Mouse (Mus musculus): ENCODE measurements around the gene Cxcl17. TPM values are rescaled to one million over a fixed set of nuclear protein-coding genes. Genes with fewer than 3 reads are reported as not detected.
A peak's percentile ranks its signal among the peaks of the same experiment; 100 is the strongest.

The Cxcl17 gene
- total RNA-seq, 1 experiment, result 0.31 TPM

- DNase-seq (ENCODE audit: low read depth, low spot score), result no peak
- no peaks in the 10 kb centered on the region; the same call in 1 of the 2 replicates for H3K36me3 ChIP-seq (ENCODE audit: control insufficient read depth, insufficient read depth, low read length, poor library complexity, severe bottlenecking)
- H3K27ac ChIP-seq (ENCODE audit: insufficient read depth, low read depth, low read length, poor library complexity, severe bottlenecking), result no peak overlapping the region
- peaks cover 0 to 15% of the 10 kb centered on the region in 2 experiments; a peak in 2 of 4 replicates for H3K4me1 ChIP-seq (ENCODE audit: control insufficient read depth in 2 of 2, insufficient read depth in 2 of 2, low read length in 2 of 2, poor library complexity in 1 of 2)
- TF ChIP-seq CHD2 (IDR thresholded peaks at IDR 0.05; ENCODE audit: low read depth, low read length) (no peak), ZNF384 (IDR thresholded peaks at IDR 0.05; ENCODE audit: low read depth, low read length) (no peak), ZC3H11A (IDR thresholded peaks at IDR 0.05; ENCODE audit: borderline replicate concordance, low read depth, low read length) (no peak), MAFK (IDR thresholded peaks at IDR 0.05; ENCODE audit: insufficient read depth, low read depth, low read length) (no peak), HCFC1 (IDR thresholded peaks at IDR 0.05; ENCODE audit: borderline replicate concordance, insufficient read depth, low read length) (no peak)
- in situ Hi-C loops (cut with MboI; ENCODE audit: low sequenced_read_pairs in 2 of 2, unreplicated experiment in 2 of 2), result no loop called here
- H3K4me3 ChIP-seq (ENCODE audit: insufficient read depth in 1 of 2, low read depth in 1 of 2, low read length in 2 of 2, poor library complexity in 1 of 2, severe bottlenecking in 1 of 2), result no peak overlapping the region
- H3K9me3 ChIP-seq (ENCODE audit: control insufficient read depth, insufficient read depth, low read depth, low read length), result no peaks in the 10 kb centered on the region
- H3K9ac ChIP-seq (ENCODE audit: insufficient read depth, low read depth, low read length, poor library complexity, severe bottlenecking), result no peak overlapping the region
These were observed 31.4 kb downstream of the Cxcl17 start for GRCm38 (mm10) chr7:25381284-25381680.

DNA sequence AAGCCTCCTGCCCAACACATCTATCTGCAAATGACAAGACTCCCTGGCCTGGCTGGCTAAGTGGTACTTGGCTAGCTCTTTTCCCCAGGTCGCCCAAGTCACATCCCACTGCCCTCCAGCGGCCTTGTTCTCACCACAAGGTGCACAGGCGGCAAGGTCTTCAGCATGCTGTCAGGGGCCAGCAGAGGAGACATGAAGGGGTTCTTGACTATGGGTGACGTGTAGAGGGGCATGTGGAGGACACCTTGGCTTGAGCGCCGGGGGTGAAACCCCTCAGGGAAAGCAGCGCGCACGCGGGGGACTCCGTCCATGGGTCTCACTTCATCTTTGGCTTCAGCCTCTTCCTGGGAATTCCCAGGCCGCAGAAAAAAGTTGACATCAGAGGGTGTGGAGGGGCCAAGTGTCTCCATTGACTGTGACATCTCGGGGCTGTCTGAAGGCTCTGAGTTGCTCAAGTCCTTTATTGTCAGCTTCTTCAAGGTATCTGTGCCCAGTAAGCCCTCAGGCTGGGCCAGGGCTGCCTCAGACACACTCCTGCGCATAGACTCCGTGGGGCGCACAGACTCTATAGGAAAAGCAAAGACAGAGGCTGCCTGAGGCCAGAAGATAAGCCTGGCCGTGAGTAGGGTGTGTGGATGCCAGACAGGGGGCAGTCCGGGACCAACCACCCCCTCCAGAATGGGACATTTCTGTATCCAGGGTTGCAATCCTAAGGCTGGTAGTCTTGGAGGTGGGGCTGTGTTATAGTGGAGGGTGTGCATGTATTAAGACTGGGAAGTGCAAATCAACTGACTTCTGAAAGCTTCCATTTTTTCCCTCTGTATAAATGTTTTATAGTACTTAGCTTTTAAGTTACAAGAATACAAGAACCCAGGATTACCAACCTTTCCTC, 32.0 kb downstream of the Cxcl17 start:
- TF ChIP-seq MAFK (IDR thresholded peaks at IDR 0.05; ENCODE audit: insufficient read depth, low read depth, low read length), result no peak
- TF ChIP-seq HCFC1 (IDR thresholded peaks at IDR 0.05; ENCODE audit: borderline replicate concordance, insufficient read depth, low read length), result no peak
- TF ChIP-seq ZNF384 (IDR thresholded peaks at IDR 0.05; ENCODE audit: low read depth, low read length), result no peak
- TF ChIP-seq ZC3H11A (IDR thresholded peaks at IDR 0.05; ENCODE audit: borderline replicate concordance, low read depth, low read length), result no peak
- TF ChIP-seq CHD2 (IDR thresholded peaks at IDR 0.05; ENCODE audit: low read depth, low read length), result no peak
- H3K4me1 ChIP-seq (ENCODE audit: control insufficient read depth in 2 of 2, insufficient read depth in 2 of 2, low read length in 2 of 2, poor library complexity in 1 of 2), result peaks cover 0 to 16% of the 10 kb centered on the region in 2 experiments; a peak in 2 of 4 replicates
- in situ Hi-C loops (cut with MboI; ENCODE audit: low sequenced_read_pairs in 2 of 2, unreplicated experiment in 2 of 2), result no loop called here
- no peak for DNase-seq (ENCODE audit: low read depth, low spot score)
- no peak overlapping the region for H3K27ac ChIP-seq (ENCODE audit: insufficient read depth, low read depth, low read length, poor library complexity, severe bottlenecking)
- H3K9ac ChIP-seq (ENCODE audit: insufficient read depth, low read depth, low read length, poor library complexity, severe bottlenecking), result no peak overlapping the region; the same call in 1 of the 2 replicates
- H3K36me3 ChIP-seq (ENCODE audit: control insufficient read depth, insufficient read depth, low read length, poor library complexity, severe bottlenecking), result no peaks in the 10 kb centered on the region; the same call in 1 of the 2 replicates
- peak overlapping the region in 1 of 2 experiments; percentile 61; a peak in 2 of 4 replicates for H3K4me3 ChIP-seq (ENCODE audit: insufficient read depth in 1 of 2, low read depth in 1 of 2, low read length in 2 of 2, poor library complexity in 1 of 2, severe bottlenecking in 1 of 2)
- H3K9me3 ChIP-seq (ENCODE audit: control insufficient read depth, insufficient read depth, low read depth, low read length), result no peaks in the 10 kb centered on the region

DNA sequence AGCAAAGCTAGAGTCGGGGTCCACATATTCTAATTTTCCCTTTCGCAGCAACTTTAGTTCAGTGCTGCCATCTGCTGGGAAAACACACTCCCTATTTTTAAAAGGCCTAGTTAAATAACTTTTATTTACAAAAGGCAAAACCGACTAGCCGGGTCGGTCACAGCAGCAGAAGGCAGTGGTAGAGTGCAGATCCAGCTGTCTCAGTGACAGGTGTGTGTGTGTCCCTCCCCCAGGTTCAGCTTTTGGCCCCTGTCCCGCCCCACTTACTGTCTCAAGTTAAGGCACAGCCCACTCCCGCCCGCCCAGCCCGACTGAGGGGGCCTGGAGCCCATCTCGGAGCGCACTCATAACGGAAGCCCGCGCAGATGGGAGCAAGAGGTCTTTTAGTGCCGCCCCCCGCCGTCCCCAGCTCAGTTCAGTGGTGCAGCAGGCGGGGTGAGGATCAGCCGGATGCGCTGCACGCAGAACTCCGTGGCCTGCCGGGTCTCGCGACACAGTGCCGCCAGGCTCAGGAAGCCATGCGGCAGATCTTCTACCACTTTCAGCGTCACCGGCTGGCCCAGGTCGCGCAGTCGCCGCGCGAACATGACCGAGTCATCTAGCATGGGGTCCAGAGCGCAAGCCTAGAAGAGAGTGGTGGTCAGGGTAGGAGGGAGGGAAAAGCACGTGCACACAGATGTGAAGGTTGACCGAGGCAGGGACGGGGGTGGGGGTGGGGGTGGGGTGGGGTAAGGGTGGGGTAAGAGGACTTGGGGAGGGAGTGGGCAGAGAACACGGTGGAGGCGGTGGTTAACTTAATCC, 32.9 kb downstream of the Cxcl17 start:
- Histone ChIP-seq H3K27ac (ENCODE audit: insufficient read depth, low read depth, low read length, poor library complexity, severe bottlenecking) (no peak overlapping the region), H3K4me3 (ENCODE audit: insufficient read depth in 1 of 2, low read depth in 1 of 2, low read length in 2 of 2, poor library complexity in 1 of 2, severe bottlenecking in 1 of 2) (peak overlapping the region; percentile 26 to 61; a peak in 3 of 4 replicates), H3K9ac (ENCODE audit: insufficient read depth, low read depth, low read length, poor library complexity, severe bottlenecking) (peak overlapping the region; percentile 52), H3K9me3 (ENCODE audit: control insufficient read depth, insufficient read depth, low read depth, low read length) (no peaks in the 10 kb centered on the region), H3K4me1 (ENCODE audit: control insufficient read depth in 2 of 2, insufficient read depth in 2 of 2, low read length in 2 of 2, poor library complexity in 1 of 2) (peaks cover 0 to 16% of the 10 kb centered on the region in 2 experiments; a peak in 2 of 4 replicates), H3K36me3 (ENCODE audit: control insufficient read depth, insufficient read depth, low read length, poor library complexity, severe bottlenecking) (no peaks in the 10 kb centered on the region; the same call in 1 of the 2 replicates)
- in situ Hi-C loops (cut with MboI; ENCODE audit: low sequenced_read_pairs in 2 of 2, unreplicated experiment in 2 of 2), result no loop called here
- DNase-seq (ENCODE audit: low read depth, low spot score), result no peak
- TF ChIP-seq CHD2 (IDR thresholded peaks at IDR 0.05; ENCODE audit: low read depth, low read length) (peak; percentile 82; the same call in 1 of the 2 replicates), HCFC1 (IDR thresholded peaks at IDR 0.05; ENCODE audit: borderline replicate concordance, insufficient read depth, low read length) (no peak)

DNA sequence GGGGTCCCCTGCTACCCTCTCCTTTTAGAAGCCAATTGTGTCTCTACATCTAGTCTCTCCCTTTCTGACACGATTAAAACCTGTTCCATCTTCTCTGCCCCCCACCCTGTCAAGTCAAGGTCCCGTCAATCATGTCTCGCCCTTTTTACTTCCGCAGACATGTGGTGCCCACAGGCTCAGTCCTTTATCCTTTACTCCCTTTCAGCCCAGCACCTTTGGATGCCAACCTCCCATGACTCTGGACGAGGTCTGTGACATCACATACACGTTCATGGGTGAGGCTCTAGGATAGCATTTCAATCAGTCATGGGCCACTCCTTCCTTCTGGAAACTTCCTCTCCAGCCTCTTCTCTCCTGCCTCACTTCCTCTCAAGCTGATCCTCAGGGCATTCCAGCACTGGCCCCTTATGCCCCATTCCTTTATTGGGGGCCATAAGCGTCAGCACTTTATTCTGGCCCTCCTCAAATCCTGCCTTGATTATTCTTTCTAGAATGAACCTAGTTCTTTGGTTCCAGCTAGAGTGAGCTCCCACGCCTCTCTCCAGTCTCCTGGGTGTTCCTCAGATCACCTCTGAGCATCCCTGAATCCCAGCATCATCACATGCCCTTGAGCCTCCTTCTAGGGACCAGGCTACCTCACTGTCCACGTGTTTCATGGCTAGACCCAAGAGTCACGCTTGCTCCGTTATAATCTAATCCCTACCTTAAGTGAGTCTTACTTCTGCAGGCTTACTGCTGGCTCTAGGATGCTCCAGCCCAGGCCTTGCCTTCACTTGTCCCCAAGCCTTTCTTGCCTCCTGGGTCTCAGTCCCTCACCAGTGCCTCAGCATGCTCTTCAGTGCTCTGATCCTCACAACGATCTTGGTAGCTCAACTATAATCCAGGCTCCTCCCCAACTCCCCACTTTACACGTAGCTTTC, 34.2 kb downstream of the Cxcl17 start:
- H3K4me3 ChIP-seq (ENCODE audit: insufficient read depth in 1 of 2, low read depth in 1 of 2, low read length in 2 of 2, poor library complexity in 1 of 2, severe bottlenecking in 1 of 2), result no peak overlapping the region
- H3K9me3 ChIP-seq (ENCODE audit: control insufficient read depth, insufficient read depth, low read depth, low read length), result no peaks in the 10 kb centered on the region
- in situ Hi-C loops (cut with MboI; ENCODE audit: low sequenced_read_pairs in 2 of 2, unreplicated experiment in 2 of 2), result no loop called here

More for the DNA sequence above, 34.2 kb downstream of the Cxcl17 start:
- H3K4me1 ChIP-seq (ENCODE audit: control insufficient read depth in 2 of 2, insufficient read depth in 2 of 2, low read length in 2 of 2, poor library complexity in 1 of 2), result peaks cover 0 to 16% of the 10 kb centered on the region in 2 experiments; a peak in 2 of 4 replicates
- H3K9ac ChIP-seq (ENCODE audit: insufficient read depth, low read depth, low read length, poor library complexity, severe bottlenecking), result no peak overlapping the region
- DNase-seq (ENCODE audit: low read depth, low spot score), result no peak
- no peak overlapping the region for H3K27ac ChIP-seq (ENCODE audit: insufficient read depth, low read depth, low read length, poor library complexity, severe bottlenecking)
- TF ChIP-seq MAFK (IDR thresholded peaks at IDR 0.05; ENCODE audit: insufficient read depth, low read depth, low read length) (no peak), HCFC1 (IDR thresholded peaks at IDR 0.05; ENCODE audit: borderline replicate concordance, insufficient read depth, low read length) (no peak), ZNF384 (IDR thresholded peaks at IDR 0.05; ENCODE audit: low read depth, low read length) (no peak), CHD2 (IDR thresholded peaks at IDR 0.05; ENCODE audit: low read depth, low read length) (no peak), ZC3H11A (IDR thresholded peaks at IDR 0.05; ENCODE audit: borderline replicate concordance, low read depth, low read length) (no peak)
- H3K36me3 ChIP-seq (ENCODE audit: control insufficient read depth, insufficient read depth, low read length, poor library complexity, severe bottlenecking), result no peaks in the 10 kb centered on the region; the same call in 1 of the 2 replicates

Data from ES-E14 (cell line).